Mouse (Mus musculus) G1E (cell line): Measurements from ENCODE around the gene Prox1. TPM values are rescaled to one million over a fixed set of nuclear protein-coding genes. Genes with fewer than 3 reads are reported as not detected.

Experiments
- ATAC-seq: 2 replicates; pipeline ENCODE4 v1.8.0; 2016; ENCODE audit warnings: mild to moderate bottlenecking; ENCODE audit not compliant: insufficient number of reproducible peaks, poor library complexity, low FRiP score, severe bottlenecking; ENCODE audit errors: extremely low read depth
- DNase-seq: peaks from one replicate; pipeline ENCODE4 v3.0.0; 2012; ENCODE audit warnings: low spot score
- H3K27me3 ChIP-seq: 2 replicates; pipeline ENCODE4 v1.6.1; 2012; ENCODE audit warnings: mild to moderate bottlenecking, low read length, inconsistent platforms; ENCODE audit not compliant: insufficient read depth
- H3K36me3 ChIP-seq: replicated peaks from 2 replicates; pipeline ENCODE3; 2012; ENCODE audit warnings: mild to moderate bottlenecking, inconsistent platforms
- H3K4me1 ChIP-seq: 2 replicates; pipeline ENCODE4 v1.6.1; 2012; ENCODE audit warnings: low read depth, low read length, inconsistent platforms, mixed read lengths; ENCODE audit not compliant: insufficient read depth
- H3K4me3 ChIP-seq: 2 replicates; pipeline ENCODE4 v1.5.1; 2012; ENCODE audit warnings: low read depth, mild to moderate bottlenecking, inconsistent platforms, low read length, moderate library complexity, mixed read lengths
- H3K9me3 ChIP-seq: replicated peaks from 2 replicates; pipeline ENCODE4 v1.6.1; 2012; ENCODE audit warnings: inconsistent platforms
- CTCF ChIP-seq: IDR thresholded peaks from 2 replicates; pipeline ENCODE4 v1.5.1; 2012; ENCODE audit warnings: low read depth, low read length, inconsistent platforms, mixed read lengths
- GATA1 ChIP-seq: IDR thresholded peaks from 2 replicates; pipeline ENCODE4 v1.6.1; 2012; ENCODE audit warnings: borderline replicate concordance, low read length, inconsistent platforms, mixed read lengths
- GATA2 ChIP-seq: IDR thresholded peaks from 2 replicates; pipeline ENCODE4 v1.6.1; 2012; ENCODE audit warnings: low read depth, low read length, inconsistent platforms, borderline replicate concordance
- POLR2AphosphoS5 ChIP-seq: IDR thresholded peaks from 2 replicates; pipeline ENCODE4 v1.6.1; 2012; ENCODE audit warnings: low read depth, low read length, inconsistent platforms; ENCODE audit not compliant: insufficient replicate concordance
- TAL1 ChIP-seq: conservative IDR thresholded peaks from 2 replicates; pipeline ENCODE4 v1.6.1; 2012; ENCODE audit warnings: low read depth, low read length, inconsistent platforms, mixed read lengths
- polyA plus RNA-seq: library from polyadenylated mRNA; stranded (reverse); fragments of >175 nt; gene quantifications from 2 replicates; pipeline ENCODE4 v1.2.3, GENCODE M21; 2012
- total RNA-seq, 2 experiments: library from RNA; stranded (forward) in 1 of 2; stranded (reverse) in 1 of 2; fragments of 200-1000 nt in 1 of 2; fragments of >200 nt in 1 of 2; fragmentation: Nextera tagmentation in 1 of 2; gene quantifications; 2 replicates each; pipeline ENCODE4 v1.2.3; 2014 to 2017

The Prox1 gene
- total and polyA plus RNA-seq, 3 experiments: 0.05 TPM; not detected in 2

GRCm38 (mm10) chr1:190176961-190177360 lies 6.4 kb upstream of the Prox1 start:
- no peaks in the 10 kb centered on the region for H3K36me3 ChIP-seq
- no peaks in the 10 kb centered on the region for H3K27me3 ChIP-seq
- H3K4me1 ChIP-seq: no peaks in the 10 kb centered on the region
- TF ChIP-seq GATA1 (no peak), TAL1 (no peak), POLR2AphosphoS5 (no peak)
- ATAC-seq: no peak
- DNase-seq: no peak
- H3K9me3 ChIP-seq: peaks cover 75% of the 10 kb centered on the region
- no peak overlapping the region for H3K4me3 ChIP-seq

GRCm38 (mm10) chr1:190174671-190175661 lies 4.5 kb upstream of the Prox1 start:
- Histone ChIP-seq H3K4me1 (no peaks in the 10 kb centered on the region), H3K27me3 (no peaks in the 10 kb centered on the region), H3K9me3 (peaks cover 74% of the 10 kb centered on the region), H3K36me3 (no peaks in the 10 kb centered on the region), H3K4me3 (peak overlapping the region; percentile 27; the same call in 1 of the 2 replicates)
- no peak for ATAC-seq
- DNase-seq: no peak
- no peak for TF ChIP-seq CTCF
- no peak for TF ChIP-seq GATA1
- TF ChIP-seq TAL1: no peak
- no peak for TF ChIP-seq POLR2AphosphoS5
- no peak for TF ChIP-seq GATA2

GRCm38 (mm10) chr1:190174231-190174630 lies 3.7 kb upstream of the Prox1 start:
- Histone ChIP-seq H3K9me3 (peaks cover 72% of the 10 kb centered on the region), H3K27me3 (no peaks in the 10 kb centered on the region), H3K36me3 (no peaks in the 10 kb centered on the region), H3K4me1 (no peaks in the 10 kb centered on the region), H3K4me3 (no peak overlapping the region)
- no peak for DNase-seq
- no peak for TF ChIP-seq GATA1
- no peak for TF ChIP-seq TAL1
- no peak for TF ChIP-seq CTCF
- no peak for TF ChIP-seq POLR2AphosphoS5
- no peak for ATAC-seq

DNA sequence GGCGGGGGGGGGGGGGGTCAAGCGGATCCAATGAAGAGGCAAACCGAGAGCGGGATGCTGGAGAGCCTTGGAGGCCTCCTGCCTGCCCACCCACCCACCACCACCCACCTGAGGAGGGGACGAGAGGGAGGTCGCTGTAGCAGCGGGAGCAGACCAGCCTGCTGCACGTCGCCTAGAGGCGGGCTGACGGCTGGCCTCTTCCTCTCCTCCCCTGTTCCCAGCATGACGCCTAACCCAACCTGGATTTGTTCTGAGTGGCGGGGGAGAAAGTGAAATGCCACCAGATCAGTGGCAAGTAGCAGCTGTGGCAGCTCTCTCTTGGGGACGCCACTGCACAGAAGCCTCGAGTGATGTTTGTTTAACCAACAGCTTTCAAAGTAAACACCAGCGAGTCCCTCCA lies 3.1 kb upstream of the Prox1 start:
- no peaks in the 10 kb centered on the region for H3K4me1 ChIP-seq
- DNase-seq: no peak
- H3K36me3 ChIP-seq: no peaks in the 10 kb centered on the region
- H3K9me3 ChIP-seq: peaks cover 75% of the 10 kb centered on the region
- no peak for ATAC-seq
- no peak for TF ChIP-seq GATA1
- no peaks in the 10 kb centered on the region for H3K27me3 ChIP-seq
- no peak overlapping the region; the same call in 1 of the 2 replicates for H3K4me3 ChIP-seq

GRCm38 (mm10) chr1:190172979-190173461 lies 2.5 kb upstream of the Prox1 start:
- H3K36me3 ChIP-seq: no peaks in the 10 kb centered on the region
- ATAC-seq: no peak
- no peak for DNase-seq
- TF ChIP-seq GATA2: no peak
- TF ChIP-seq GATA1: no peak
- TF ChIP-seq TAL1: no peak
- H3K9me3 ChIP-seq: peaks cover 74% of the 10 kb centered on the region
- no peaks in the 10 kb centered on the region for H3K4me1 ChIP-seq
- no peak overlapping the region; the same call in 1 of the 2 replicates for H3K4me3 ChIP-seq
- no peaks in the 10 kb centered on the region for H3K27me3 ChIP-seq

DNA sequence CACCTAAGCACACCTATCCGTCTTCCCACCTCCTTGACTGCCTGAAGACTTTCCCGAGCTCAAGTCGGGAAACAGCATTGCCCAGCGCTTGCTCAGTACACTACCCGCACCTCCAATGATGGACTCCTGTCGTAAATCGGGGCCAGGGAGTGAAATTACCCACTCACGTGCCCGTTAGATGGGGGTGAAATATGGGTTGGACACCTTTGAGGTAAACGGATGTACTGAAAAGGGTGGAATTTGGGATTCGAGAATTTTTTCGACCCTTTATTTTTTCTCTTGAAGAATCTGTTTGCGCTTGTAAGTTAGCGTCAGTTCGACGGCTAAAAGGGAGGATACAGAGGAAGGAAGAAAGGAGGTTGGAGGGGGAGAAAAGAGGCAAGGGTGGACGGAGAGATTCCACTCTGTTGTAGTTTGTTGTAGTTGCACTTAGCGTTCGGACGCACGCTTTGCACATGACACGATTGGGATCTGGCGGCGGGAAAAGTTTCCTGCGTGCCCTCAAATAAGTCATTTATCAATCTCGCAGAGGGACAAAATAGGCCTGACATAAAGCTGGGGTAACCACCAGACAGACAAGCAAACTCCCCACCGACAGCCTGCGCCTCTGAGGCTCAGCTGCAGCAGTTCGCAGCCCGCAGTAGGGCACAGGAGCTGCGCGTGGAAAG lies 1.9 kb upstream of the Prox1 start:
- DNase-seq (no peak), ATAC-seq (no peak)
- no peak for TF ChIP-seq CTCF
- Histone ChIP-seq H3K36me3 (no peaks in the 10 kb centered on the region), H3K27me3 (no peaks in the 10 kb centered on the region), H3K4me1 (no peaks in the 10 kb centered on the region), H3K9me3 (peaks cover 71% of the 10 kb centered on the region), H3K4me3 (no peak overlapping the region; the same call in 1 of the 2 replicates)

DNA sequence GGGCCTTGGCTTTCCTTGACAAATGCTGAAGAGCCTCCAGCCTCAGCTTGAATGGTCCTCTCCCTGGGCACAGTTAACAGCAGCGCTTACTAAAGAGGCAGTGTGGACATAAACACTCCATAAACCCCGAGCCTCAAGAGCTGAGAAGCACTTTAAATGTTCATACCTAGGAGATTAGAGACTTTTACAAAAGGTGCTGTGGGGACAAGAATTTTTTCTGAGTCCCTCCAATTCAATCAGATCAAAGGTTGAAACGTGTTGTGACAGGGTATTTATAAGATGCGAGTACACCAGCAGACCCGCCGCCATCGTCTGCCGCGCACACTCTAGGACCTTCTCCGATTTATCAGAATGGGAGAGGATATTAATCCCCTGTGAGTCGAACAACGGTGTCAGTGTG lies 1.2 kb upstream of the Prox1 start:
- H3K36me3 ChIP-seq: no peaks in the 10 kb centered on the region
- H3K27me3 ChIP-seq: no peaks in the 10 kb centered on the region
- H3K4me3 ChIP-seq: no peak overlapping the region
- DNase-seq (no peak), ATAC-seq (no peak)
- TF ChIP-seq POLR2AphosphoS5 (no peak), GATA2 (no peak), TAL1 (no peak), CTCF (no peak)
- H3K9me3 ChIP-seq: peaks cover 65% of the 10 kb centered on the region
- no peaks in the 10 kb centered on the region for H3K4me1 ChIP-seq
